Mouse (Mus musculus) B cell, adult 62 days (primary cell): Measurements from ENCODE around the gene Ttbk1. TPM values are rescaled to one million over a fixed set of nuclear protein-coding genes. Genes with fewer than 3 reads are reported as not detected.

Experiments
- total RNA-seq: library from RNA; stranded (reverse); gene quantifications from 4 replicates; pipeline ENCODE4 v1.2.4, GENCODE M21; 2023

The Ttbk1 gene
- 3.0 to 4.2 TPM (median 3.5 TPM) in 4 replicates for total RNA-seq

GRCm38 (mm10) chr17:46487431-46487830, at the start of gene Ttbk1:
Ttbk1 (minus strand) TSS chr17:46487675.

GRCm38 (mm10) chr17:46496623-46497434, 9.4 kb upstream of the Ttbk1 start, which contains the start of gene Dnph1:
Dnph1 (plus strand) TSS chr17:46496711.

GRCm38 (mm10) chr17:46438298-46438873, 49.1 kb downstream of the Ttbk1 start, which contains the start of gene Slc22a7:
Slc22a7 (minus strand) TSS chr17:46438457.

GRCm38 (mm10) chr17:46428761-46429414, 58.6 kb downstream of the Ttbk1 start, which contains the start of gene Crip3:
Crip3 (plus strand) TSS chr17:46428926.

Other genes starting within 250 kb of the Ttbk1 start
- gene Polr1c, start 239.6 kb downstream of the Ttbk1 start, total RNA-seq, result 59.6 to 66.5 TPM (median 65.0 TPM) in 4 replicates
- 66.9 to 83.2 TPM (median 75.1 TPM) in 4 replicates for gene Yipf3, start 239.6 kb downstream of the Ttbk1 start, total RNA-seq
- gene Lrrc73, start 234.1 kb downstream of the Ttbk1 start, total RNA-seq, result 2.3 to 3.3 TPM (median 2.5 TPM) in 4 replicates
- 60.0 to 64.7 TPM (median 61.1 TPM) in 4 replicates for gene Tjap1, start 204.6 kb downstream of the Ttbk1 start, total RNA-seq
- gene Dlk2, start 190.3 kb downstream of the Ttbk1 start, total RNA-seq, result not detected in 4 replicates
- 12.8 to 15.0 TPM (median 13.7 TPM) in 4 replicates for gene Abcc10, start 159.3 kb downstream of the Ttbk1 start, total RNA-seq
- 259 to 291 TPM (median 274 TPM) in 4 replicates for gene Zfp318, start 103.9 kb downstream of the Ttbk1 start, total RNA-seq
- gene Crip3, start 58.7 kb downstream of the Ttbk1 start, total RNA-seq, result 4.3 to 7.2 TPM (median 5.3 TPM) in 4 replicates
- not detected in 4 replicates for gene Slc22a7, start 49.2 kb downstream of the Ttbk1 start, total RNA-seq
- 0.83 TPM in 1 of 4 replicates, not detected in the others for gene Dnph1, start 9.0 kb upstream of the Ttbk1 start, total RNA-seq
- 16.7 to 18.7 TPM (median 17.0 TPM) in 4 replicates for gene Cul9, start 58.7 kb upstream of the Ttbk1 start, total RNA-seq
- gene Srf, start 68.5 kb upstream of the Ttbk1 start, total RNA-seq, result 85.8 to 123 TPM (median 90.9 TPM) in 4 replicates
- not detected in 4 replicates for gene Ptk7, start 141.8 kb upstream of the Ttbk1 start, total RNA-seq
- gene Klc4, start 158.3 kb upstream of the Ttbk1 start, total RNA-seq, result 20.6 to 24.1 TPM (median 21.7 TPM) in 4 replicates
- gene Mrpl2, start 158.6 kb upstream of the Ttbk1 start, total RNA-seq, result 31.0 to 37.9 TPM (median 35.5 TPM) in 4 replicates
- 7.4 to 9.2 TPM (median 8.5 TPM) in 4 replicates for gene Cul7, start 162.7 kb upstream of the Ttbk1 start, total RNA-seq
- 22.4 to 31.7 TPM (median 25.4 TPM) in 4 replicates for gene Rrp36, start 186.7 kb upstream of the Ttbk1 start, total RNA-seq
- 47.4 to 58.8 TPM (median 54.1 TPM) in 4 replicates for gene Mea1, start 191.1 kb upstream of the Ttbk1 start, total RNA-seq
- 39.9 to 46.1 TPM (median 42.2 TPM) in 4 replicates for gene Klhdc3, start 193.2 kb upstream of the Ttbk1 start, total RNA-seq
- 28.4 to 37.9 TPM (median 33.3 TPM) in 4 replicates for gene Ppp2r5d, start 217.4 kb upstream of the Ttbk1 start, total RNA-seq
- 37.0 to 38.0 TPM (median 37.3 TPM) in 4 replicates for gene Pex6, start 223.8 kb upstream of the Ttbk1 start, total RNA-seq
- 4.0 to 4.6 TPM (median 4.5 TPM) in 4 replicates for gene Gnmt, start 241.5 kb upstream of the Ttbk1 start, total RNA-seq